Mouse (Mus musculus): Measurements from ENCODE around the gene Fbxo41. TPM values are rescaled to one million over a fixed set of nuclear protein-coding genes. Genes with fewer than 3 reads are reported as not detected.
A peak's percentile ranks its signal among the peaks of the same experiment; 100 is the strongest.

The Fbxo41 gene
- polyA plus RNA-seq, 1 experiment from 2014 or later: 0.93 TPM

DNA sequence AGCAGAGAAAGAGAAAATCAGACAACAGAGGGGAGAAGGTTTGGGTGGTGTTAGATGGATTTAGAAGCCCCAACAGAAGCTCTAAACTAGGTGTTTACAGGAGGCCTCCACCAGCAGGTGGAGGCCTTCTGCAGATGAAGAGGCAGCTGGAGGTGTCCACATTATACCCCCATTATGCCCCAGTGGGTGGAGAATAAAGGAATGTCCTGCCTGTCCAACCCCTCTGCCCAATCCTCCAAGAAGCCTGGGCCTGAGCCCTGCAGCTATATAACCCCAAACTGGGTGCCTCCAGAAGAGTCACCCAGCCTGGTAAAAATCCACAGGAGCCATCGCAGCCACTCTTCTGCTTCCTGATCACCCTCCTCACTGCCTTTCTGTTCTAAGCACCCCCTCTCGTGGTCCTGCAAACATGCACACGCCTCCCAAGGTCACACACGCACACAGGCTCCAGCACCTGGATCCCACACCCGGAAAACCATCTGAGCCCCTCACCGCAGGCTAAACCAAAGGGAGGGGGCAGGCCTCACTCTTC is 1.2 kb downstream of the Fbxo41 start:
- no peak for ATAC-seq (ENCODE audit: low FRiP score)
- DNase-seq (ENCODE audit: low spot score): peak; percentile 30
- Histone ChIP-seq H3K9ac (ENCODE audit: low read depth, low read length) (peak overlapping the region; percentile 84; the same call in 1 of the 2 replicates), H3K4me2 (replicated peaks; ENCODE audit: low read depth, low read length) (peak overlapping the region; percentile 90), H3K27me3 (ENCODE audit: control insufficient read depth, insufficient read depth, low read length) (no peaks in the 10 kb centered on the region), H3K27ac (ENCODE audit: low read depth, low read length) (no peak overlapping the region), H3K36me3 (ENCODE audit: control insufficient read depth, insufficient read depth, low read length) (no peaks in the 10 kb centered on the region), H3K4me1 (replicated peaks; ENCODE audit: control insufficient read depth, insufficient read depth, low read length) (peaks cover 7% of the 10 kb centered on the region), H3K4me3 (ENCODE audit: low read depth, low read length) (peak overlapping the region; percentile 76), H3K9me3 (ENCODE audit: control insufficient read depth, low read length) (no peaks in the 10 kb centered on the region)
- WGBS: 10% methylated on average over 6 of the region's 6 CpGs

DNA sequence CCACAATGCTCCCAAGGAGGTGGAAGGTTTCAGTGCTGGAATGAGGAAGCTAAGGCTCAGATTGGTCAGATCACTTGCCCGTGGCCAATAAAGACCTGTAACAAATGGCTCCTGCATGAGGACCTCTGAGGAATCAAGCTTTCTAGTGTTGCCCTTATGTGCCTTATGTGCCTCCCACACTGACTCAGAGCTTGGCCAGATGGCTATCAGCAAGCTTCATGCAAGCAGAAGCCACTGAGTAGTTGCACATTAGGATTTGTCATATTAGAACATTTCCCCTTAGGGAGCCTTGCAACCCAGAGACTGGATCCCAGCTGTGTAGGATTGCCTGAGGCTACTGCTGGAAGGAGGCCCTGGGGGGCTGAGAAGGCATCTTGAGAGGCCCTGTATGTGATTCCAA is 2.4 kb downstream of the Fbxo41 start:
- H3K27ac ChIP-seq (ENCODE audit: low read depth, low read length): no peak overlapping the region
- H3K4me3 ChIP-seq (ENCODE audit: low read depth, low read length): no peak overlapping the region
- peaks cover 7% of the 10 kb centered on the region for H3K4me1 ChIP-seq (replicated peaks; ENCODE audit: control insufficient read depth, insufficient read depth, low read length)
- H3K9me3 ChIP-seq (ENCODE audit: control insufficient read depth, low read length): no peaks in the 10 kb centered on the region
- 83% methylated on average over 1 of the region's 1 CpGs for WGBS
- DNase-seq (ENCODE audit: low spot score) (no peak), ATAC-seq (ENCODE audit: low FRiP score) (no peak)
- no peak overlapping the region for H3K9ac ChIP-seq (ENCODE audit: low read depth, low read length)
- no peak overlapping the region for H3K4me2 ChIP-seq (replicated peaks; ENCODE audit: low read depth, low read length)
- H3K36me3 ChIP-seq (ENCODE audit: control insufficient read depth, insufficient read depth, low read length): no peaks in the 10 kb centered on the region
- no peaks in the 10 kb centered on the region for H3K27me3 ChIP-seq (ENCODE audit: control insufficient read depth, insufficient read depth, low read length)

DNA sequence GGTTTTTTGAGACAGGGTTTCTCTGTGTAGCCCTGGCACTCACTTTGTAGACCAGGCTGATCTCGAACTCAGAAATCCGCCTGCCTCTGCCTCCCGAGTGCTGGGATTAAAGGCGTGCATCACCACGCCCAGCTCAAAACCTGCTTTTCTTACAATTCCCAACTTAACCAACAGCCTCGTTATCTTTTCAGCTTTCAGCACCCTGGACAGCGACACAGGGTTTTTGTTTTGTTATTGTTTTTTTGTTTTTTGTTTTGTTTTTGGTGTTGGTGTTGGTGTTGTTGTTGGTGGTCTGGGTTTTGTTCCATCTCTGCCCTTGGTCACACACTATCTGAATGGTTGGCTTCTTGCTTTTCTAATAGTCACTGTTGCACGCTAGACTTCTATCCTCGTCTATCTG is 4.6 kb downstream of the Fbxo41 start:
- H3K4me3 ChIP-seq (ENCODE audit: low read depth, low read length): no peak overlapping the region
- 70% methylated on average over 9 of the region's 9 CpGs for WGBS
- H3K4me2 ChIP-seq (replicated peaks; ENCODE audit: low read depth, low read length): no peak overlapping the region
- H3K4me1 ChIP-seq (replicated peaks; ENCODE audit: control insufficient read depth, insufficient read depth, low read length): peaks cover 6% of the 10 kb centered on the region
- H3K9ac ChIP-seq (ENCODE audit: low read depth, low read length): no peak overlapping the region
- ATAC-seq (ENCODE audit: low FRiP score) (no peak), DNase-seq (ENCODE audit: low spot score) (peak; percentile 36)
- H3K27ac ChIP-seq (ENCODE audit: low read depth, low read length): no peak overlapping the region
- no peaks in the 10 kb centered on the region for H3K36me3 ChIP-seq (ENCODE audit: control insufficient read depth, insufficient read depth, low read length)
- H3K9me3 ChIP-seq (ENCODE audit: control insufficient read depth, low read length): no peaks in the 10 kb centered on the region
- no peaks in the 10 kb centered on the region for H3K27me3 ChIP-seq (ENCODE audit: control insufficient read depth, insufficient read depth, low read length)

DNA sequence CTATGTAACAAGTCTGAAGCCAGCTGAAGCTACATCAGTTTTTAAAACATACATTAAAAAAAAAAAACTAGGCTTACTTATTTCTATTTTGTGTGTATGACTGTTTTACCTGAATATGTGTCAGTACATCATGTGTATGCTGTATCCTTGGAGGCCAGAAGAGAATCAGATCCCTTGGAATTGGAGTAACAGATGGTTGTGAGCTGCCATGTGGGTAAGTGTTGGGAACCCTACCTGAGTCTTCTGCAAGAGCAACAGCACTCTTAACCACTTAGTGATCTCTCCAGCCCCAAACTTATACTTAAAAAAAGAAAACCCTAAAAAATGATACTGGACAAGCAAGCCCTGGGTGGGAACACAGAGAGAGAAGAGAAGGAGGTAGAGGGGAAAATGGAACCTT is 5.8 kb downstream of the Fbxo41 start:
- Histone ChIP-seq H3K4me2 (replicated peaks; ENCODE audit: low read depth, low read length) (no peak overlapping the region), H3K36me3 (ENCODE audit: control insufficient read depth, insufficient read depth, low read length) (no peaks in the 10 kb centered on the region), H3K9ac (ENCODE audit: low read depth, low read length) (no peak overlapping the region), H3K27ac (ENCODE audit: low read depth, low read length) (no peak overlapping the region), H3K4me1 (replicated peaks; ENCODE audit: control insufficient read depth, insufficient read depth, low read length) (peaks cover 3% of the 10 kb centered on the region; the same call in 1 of the 2 replicates), H3K9me3 (ENCODE audit: control insufficient read depth, low read length) (no peaks in the 10 kb centered on the region), H3K4me3 (ENCODE audit: low read depth, low read length) (no peak overlapping the region), H3K27me3 (ENCODE audit: control insufficient read depth, insufficient read depth, low read length) (no peaks in the 10 kb centered on the region)
- ATAC-seq (ENCODE audit: low FRiP score) (no peak), DNase-seq (ENCODE audit: low spot score) (no peak)

DNA sequence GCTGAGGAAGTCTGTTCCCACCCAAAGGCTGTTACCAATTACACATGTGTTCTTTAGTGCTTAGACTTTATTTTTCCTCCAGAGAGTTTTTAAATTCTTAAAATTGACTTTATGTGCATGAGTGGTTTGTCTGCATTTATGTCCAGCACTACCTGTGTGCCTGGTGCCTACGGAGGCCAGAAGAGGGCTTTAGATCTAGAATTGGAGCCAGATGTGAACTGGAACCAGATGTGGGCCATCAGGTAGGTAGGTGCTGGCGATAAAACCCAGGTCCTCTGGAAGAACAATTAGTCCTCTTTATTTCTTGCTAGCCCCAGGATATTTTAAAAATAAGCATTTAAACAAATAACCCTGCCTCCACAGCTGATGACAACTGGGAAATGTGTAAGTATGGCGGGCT is 11.2 kb downstream of the Fbxo41 start:
- no peak overlapping the region for H3K27ac ChIP-seq (ENCODE audit: low read depth, low read length)
- no peaks in the 10 kb centered on the region for H3K9me3 ChIP-seq (ENCODE audit: control insufficient read depth, low read length)
- WGBS: 91% methylated on average over 3 of the region's 3 CpGs
- DNase-seq (ENCODE audit: low spot score) (no peak), ATAC-seq (ENCODE audit: low FRiP score) (no peak)
- no peak overlapping the region for H3K9ac ChIP-seq (ENCODE audit: low read depth, low read length)
- no peaks in the 10 kb centered on the region for H3K36me3 ChIP-seq (ENCODE audit: control insufficient read depth, insufficient read depth, low read length)
- no peak overlapping the region for H3K4me2 ChIP-seq (replicated peaks; ENCODE audit: low read depth, low read length)
- no peak overlapping the region for H3K4me3 ChIP-seq (ENCODE audit: low read depth, low read length)
- peaks cover 3% of the 10 kb centered on the region; the same call in 1 of the 2 replicates for H3K4me1 ChIP-seq (replicated peaks; ENCODE audit: control insufficient read depth, insufficient read depth, low read length)
- no peaks in the 10 kb centered on the region for H3K27me3 ChIP-seq (ENCODE audit: control insufficient read depth, insufficient read depth, low read length)

DNA sequence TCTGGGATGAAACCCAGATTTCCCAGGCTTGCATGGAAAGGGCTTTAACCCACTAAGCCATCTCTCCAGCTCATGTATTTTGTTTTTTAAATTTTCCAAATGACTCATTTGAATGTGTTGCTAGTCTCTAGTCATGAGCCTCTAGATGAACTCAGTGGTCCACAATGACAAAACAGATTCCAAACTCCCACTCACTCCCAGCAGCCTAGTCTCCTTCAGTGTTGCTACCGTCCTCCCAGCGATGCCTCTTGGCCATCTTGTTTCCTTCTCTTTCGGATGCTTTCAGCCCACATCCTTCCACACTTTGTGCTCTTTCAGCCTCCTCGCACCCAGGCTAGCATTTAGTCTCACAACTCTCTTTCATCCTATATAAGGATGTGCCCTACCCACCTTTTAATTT is 12.5 kb downstream of the Fbxo41 start:
- 80% methylated on average over 4 of the region's 4 CpGs for WGBS
- Histone ChIP-seq H3K27ac (ENCODE audit: low read depth, low read length) (no peak overlapping the region), H3K4me2 (replicated peaks; ENCODE audit: low read depth, low read length) (no peak overlapping the region), H3K4me3 (ENCODE audit: low read depth, low read length) (no peak overlapping the region), H3K27me3 (ENCODE audit: control insufficient read depth, insufficient read depth, low read length) (peaks cover 12% of the 10 kb centered on the region), H3K4me1 (replicated peaks; ENCODE audit: control insufficient read depth, insufficient read depth, low read length) (peaks cover 3% of the 10 kb centered on the region; the same call in 1 of the 2 replicates), H3K36me3 (ENCODE audit: control insufficient read depth, insufficient read depth, low read length) (no peaks in the 10 kb centered on the region), H3K9me3 (ENCODE audit: control insufficient read depth, low read length) (no peaks in the 10 kb centered on the region), H3K9ac (ENCODE audit: low read depth, low read length) (no peak overlapping the region)
- ATAC-seq (ENCODE audit: low FRiP score) (no peak), DNase-seq (ENCODE audit: low spot score) (no peak)

DNA sequence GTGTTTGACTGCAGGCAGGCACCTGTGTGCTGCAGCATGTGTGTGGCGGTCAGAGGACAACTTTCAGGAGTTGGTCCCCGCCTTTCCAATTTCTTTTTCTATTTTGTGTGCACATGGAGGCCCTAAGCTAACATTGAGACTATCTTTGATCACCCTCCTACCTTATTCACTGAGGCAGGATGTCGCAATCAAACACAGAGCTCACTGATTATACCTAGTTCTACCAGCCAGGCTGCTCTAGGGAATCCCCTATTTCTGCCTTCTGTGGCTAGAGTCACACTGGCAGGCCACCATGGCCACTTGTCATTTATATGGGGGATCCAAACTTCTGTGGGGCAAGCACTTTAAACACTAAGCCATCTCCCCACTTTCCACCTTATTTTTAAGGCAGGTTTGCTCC is 13.1 kb downstream of the Fbxo41 start:
- 84% methylated on average over 3 of the region's 3 CpGs for WGBS
- no peak for ATAC-seq (ENCODE audit: low FRiP score)
- H3K27me3 ChIP-seq (ENCODE audit: control insufficient read depth, insufficient read depth, low read length): peaks cover 18% of the 10 kb centered on the region
- no peak overlapping the region for H3K4me2 ChIP-seq (replicated peaks; ENCODE audit: low read depth, low read length)
- H3K4me1 ChIP-seq (replicated peaks; ENCODE audit: control insufficient read depth, insufficient read depth, low read length): peaks cover 3% of the 10 kb centered on the region; the same call in 1 of the 2 replicates
- no peaks in the 10 kb centered on the region for H3K36me3 ChIP-seq (ENCODE audit: control insufficient read depth, insufficient read depth, low read length)
- no peak overlapping the region for H3K9ac ChIP-seq (ENCODE audit: low read depth, low read length)
- H3K4me3 ChIP-seq (ENCODE audit: low read depth, low read length): no peak overlapping the region
- H3K27ac ChIP-seq (ENCODE audit: low read depth, low read length): no peak overlapping the region
- H3K9me3 ChIP-seq (ENCODE audit: control insufficient read depth, low read length): no peaks in the 10 kb centered on the region
- no peak for DNase-seq (ENCODE audit: low spot score)

DNA sequence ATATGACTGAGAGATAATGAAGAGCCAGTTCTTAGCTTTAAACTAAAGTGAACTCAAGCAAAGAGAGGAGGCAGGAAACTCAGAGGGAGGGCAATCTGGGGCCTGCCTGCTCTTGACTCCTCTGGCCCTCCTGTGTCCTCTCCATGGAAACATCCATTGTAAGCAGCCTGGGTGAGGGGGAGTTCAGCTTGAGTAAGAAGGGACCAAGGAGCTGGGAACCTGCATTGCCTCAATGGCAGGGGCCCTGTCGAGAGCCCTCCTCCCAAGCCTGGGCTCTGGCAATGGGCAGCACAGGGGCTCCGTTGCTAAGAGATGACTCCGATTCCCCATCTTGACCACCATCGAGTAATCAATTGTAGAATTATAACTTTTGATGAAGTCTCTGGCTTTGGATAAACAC is 14.3 kb downstream of the Fbxo41 start:
- DNase-seq (ENCODE audit: low spot score) (peak; percentile 6), ATAC-seq (ENCODE audit: low FRiP score) (no peak)
- H3K27ac ChIP-seq (ENCODE audit: low read depth, low read length): no peak overlapping the region
- peaks cover 9% of the 10 kb centered on the region; the same call in 1 of the 2 replicates for H3K4me1 ChIP-seq (replicated peaks; ENCODE audit: control insufficient read depth, insufficient read depth, low read length)
- H3K9ac ChIP-seq (ENCODE audit: low read depth, low read length): no peak overlapping the region
- H3K4me3 ChIP-seq (ENCODE audit: low read depth, low read length): no peak overlapping the region
- peaks cover 30% of the 10 kb centered on the region for H3K27me3 ChIP-seq (ENCODE audit: control insufficient read depth, insufficient read depth, low read length)
- WGBS: 35% methylated on average over 4 of the region's 4 CpGs
- no peaks in the 10 kb centered on the region for H3K9me3 ChIP-seq (ENCODE audit: control insufficient read depth, low read length)
- no peaks in the 10 kb centered on the region for H3K36me3 ChIP-seq (ENCODE audit: control insufficient read depth, insufficient read depth, low read length)
- H3K4me2 ChIP-seq (replicated peaks; ENCODE audit: low read depth, low read length): no peak overlapping the region

DNA sequence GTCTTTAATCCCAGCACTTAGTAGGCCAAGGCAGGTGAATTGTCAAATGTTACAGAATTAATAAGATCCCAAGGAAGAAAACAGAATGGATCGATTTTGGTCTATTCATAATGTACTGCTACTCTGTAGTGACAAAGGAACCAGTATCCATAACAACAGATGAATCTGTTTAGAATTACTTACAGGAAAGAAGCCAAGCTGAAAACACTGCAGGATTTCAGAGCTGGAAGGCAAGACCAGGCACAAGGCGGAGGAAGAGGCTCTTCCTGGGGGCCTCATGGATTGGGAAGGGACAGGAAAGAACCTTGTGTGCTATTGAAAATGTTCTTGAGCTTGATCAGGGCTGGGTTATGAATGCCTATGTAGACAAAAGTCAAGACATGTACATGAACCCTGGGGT is 17.1 kb downstream of the Fbxo41 start:
- H3K4me1 ChIP-seq (replicated peaks; ENCODE audit: control insufficient read depth, insufficient read depth, low read length): peaks cover 9% of the 10 kb centered on the region; the same call in 1 of the 2 replicates
- H3K27ac ChIP-seq (ENCODE audit: low read depth, low read length): no peak overlapping the region
- H3K9me3 ChIP-seq (ENCODE audit: control insufficient read depth, low read length): no peaks in the 10 kb centered on the region
- H3K4me3 ChIP-seq (ENCODE audit: low read depth, low read length): no peak overlapping the region
- ATAC-seq (ENCODE audit: low FRiP score): no peak
- no peak overlapping the region for H3K9ac ChIP-seq (ENCODE audit: low read depth, low read length)
- DNase-seq (ENCODE audit: low spot score): no peak
- no peak overlapping the region for H3K4me2 ChIP-seq (replicated peaks; ENCODE audit: low read depth, low read length)
- peaks cover 41% of the 10 kb centered on the region for H3K27me3 ChIP-seq (ENCODE audit: control insufficient read depth, insufficient read depth, low read length)
- 89% methylated on average over 2 of the region's 2 CpGs for WGBS
- no peaks in the 10 kb centered on the region for H3K36me3 ChIP-seq (ENCODE audit: control insufficient read depth, insufficient read depth, low read length)
